Comparison of ENCODE assay signal across 8 mouse cellular contexts in genomic region chr4:123957492-123957808, GRCm38 (mm10). TPM values are rescaled to one million over a fixed set of nuclear protein-coding genes. Genes with fewer than 3 reads are reported as not detected.
A peak's percentile ranks its signal among the peaks of the same experiment; 100 is the strongest.
DNase-seq lines count a peak whose midpoint lies in the region; ATAC-seq lines count a peak whose summit lies in the region.
"Had no signal": no experiment of that assay in that cellular context is flagged by ENCODE, and none has a peak within 500 bp of the region (broad histone marks: within the 10 kb centered on the region; RNA-seq: fewer than 3 reads in every experiment).

No protein-coding gene starts in this region.

- no peaks in the 10 kb centered on the region for H3K9me3 ChIP-seq in limb, embryonic 12.5 days
- H3K9me3 ChIP-seq in limb, embryonic 10.5 days (replicated peaks) = no peaks in the 10 kb centered on the region
- H3K9me3 ChIP-seq in hindbrain, embryonic 10.5 days = no peaks in the 10 kb centered on the region
- H3K9me3 ChIP-seq in liver, embryonic 12.5 days (replicated peaks) = no peaks in the 10 kb centered on the region
- no peaks in the 10 kb centered on the region for H3K9me3 ChIP-seq in stomach, embryonic 14.5 days (ENCODE audit: control insufficient read depth, low read depth, low read length)
- H3K9me3 ChIP-seq: G1E had no signal

- H3K36me3 ChIP-seq in limb, embryonic 12.5 days = no peaks in the 10 kb centered on the region
- no peaks in the 10 kb centered on the region for H3K36me3 ChIP-seq in limb, embryonic 10.5 days
- H3K36me3 ChIP-seq in hindbrain, embryonic 10.5 days = no peaks in the 10 kb centered on the region
- H3K36me3 ChIP-seq in liver, embryonic 12.5 days = no peaks in the 10 kb centered on the region
- no peaks in the 10 kb centered on the region for H3K36me3 ChIP-seq in stomach, embryonic 14.5 days (ENCODE audit: control insufficient read depth, insufficient read depth, low read length)
- H3K36me3 ChIP-seq: G1E had no signal

- peaks cover 12% of the 10 kb centered on the region for H3K4me1 ChIP-seq in limb, embryonic 12.5 days (replicated peaks)
- H3K4me1 ChIP-seq in limb, embryonic 10.5 days = peaks cover 15% of the 10 kb centered on the region
- peaks cover 27% of the 10 kb centered on the region for H3K4me1 ChIP-seq in hindbrain, embryonic 10.5 days (replicated peaks)
- H3K4me1 ChIP-seq in liver, embryonic 12.5 days = no peaks in the 10 kb centered on the region
- H3K4me1 ChIP-seq in stomach, embryonic 14.5 days (ENCODE audit: control insufficient read depth, insufficient read depth, low read length) = 0 out of 2 replicates have a peak, but pooled peaks cover 12% of the 10 kb centered on the region

- no peak overlapping the region for H3K4me3 ChIP-seq in limb, embryonic 12.5 days (replicated peaks)
- H3K4me3 ChIP-seq in limb, embryonic 10.5 days = no peak overlapping the region
- peak overlapping the region; percentile 39; the same call in 1 of the 2 replicates for H3K4me3 ChIP-seq in hindbrain, embryonic 10.5 days
- no peak overlapping the region for H3K4me3 ChIP-seq in liver, embryonic 12.5 days
- H3K4me3 ChIP-seq in stomach, embryonic 14.5 days (ENCODE audit: low read depth, low read length) = 0 out of 2 replicates have a peak overlapping the region, but pooled peaks have one; percentile 2

- no peak overlapping the region for H3K9ac ChIP-seq in limb, embryonic 12.5 days (replicated peaks)
- no peak overlapping the region for H3K9ac ChIP-seq in liver, embryonic 12.5 days
- no peak overlapping the region for H3K9ac ChIP-seq in stomach, embryonic 14.5 days (replicated peaks; ENCODE audit: low read depth, low read length)

- H3K4me2 ChIP-seq in limb, embryonic 12.5 days = peak overlapping the region; percentile 46
- no peak overlapping the region for H3K4me2 ChIP-seq in liver, embryonic 12.5 days
- peak overlapping the region; percentile 37 for H3K4me2 ChIP-seq in stomach, embryonic 14.5 days (replicated peaks; ENCODE audit: low read depth, low read length)

- H3K27ac ChIP-seq in limb, embryonic 12.5 days = no peak overlapping the region
- no peak overlapping the region for H3K27ac ChIP-seq in limb, embryonic 10.5 days
- H3K27ac ChIP-seq in hindbrain, embryonic 10.5 days = no peak overlapping the region
- H3K27ac ChIP-seq in liver, embryonic 12.5 days = no peak overlapping the region
- H3K27ac ChIP-seq in stomach, embryonic 14.5 days (ENCODE audit: low read length) = no peak overlapping the region

- H3K27me3 ChIP-seq in limb, embryonic 12.5 days = peaks cover 37% of the 10 kb centered on the region
- peaks cover 50% of the 10 kb centered on the region for H3K27me3 ChIP-seq in limb, embryonic 10.5 days (ENCODE audit: low read depth, poor library complexity, severe bottlenecking)
- peaks cover 41% of the 10 kb centered on the region for H3K27me3 ChIP-seq in hindbrain, embryonic 10.5 days (ENCODE audit: insufficient read depth, poor library complexity, severe bottlenecking)
- peaks cover 32% of the 10 kb centered on the region for H3K27me3 ChIP-seq in liver, embryonic 12.5 days (replicated peaks)
- H3K27me3 ChIP-seq in stomach, embryonic 14.5 days (ENCODE audit: control insufficient read depth, insufficient read depth, low read length) = peaks cover 3% of the 10 kb centered on the region; the same call in 1 of the 2 replicates

- 61% methylated on average over 4 of the region's 4 CpGs for WGBS in limb, embryonic 12.5 days
- 58% methylated on average over 4 of the region's 4 CpGs for WGBS in limb, embryonic 10.5 days
- WGBS in hindbrain, embryonic 10.5 days = 53% methylated on average over 4 of the region's 4 CpGs
- WGBS in liver, embryonic 12.5 days (ENCODE audit: insufficient replicate concordance) = 50% methylated on average over 4 of the region's 4 CpGs
- 56% methylated on average over 4 of the region's 4 CpGs for WGBS in stomach, embryonic 14.5 days

- DNase-seq in limb, embryonic 10.5 days (ENCODE audit: low spot score) = no peak
- DNase-seq in hindbrain, embryonic 10.5 days (ENCODE audit: low spot score) = no peak
- no peak for DNase-seq in thymus, postnatal 14 days
- no peak for DNase-seq in frontal cortex, postnatal 36 days (ENCODE audit: low spot score in 2 of 2)

- ATAC-seq in limb, embryonic 12.5 days (ENCODE audit: insufficient number of reproducible peaks, insufficient read depth, low FRiP score, low TSS enrichment, low read depth) = no peak
- 0 out of 2 replicates have a peak, but pooled peaks have one; percentile 13 for ATAC-seq in liver, embryonic 12.5 days
- no peak for ATAC-seq in stomach, embryonic 14.5 days (ENCODE audit: insufficient number of reproducible peaks, insufficient read depth, low FRiP score, low read depth)

RNA-seq across cellular contexts. Expression of gene 4930535I16Rik, which starts 39.6 kb away (rescaled TPM):
- not detected in 2 replicates for polyA plus RNA-seq in limb, embryonic 12.5 days (2016; fragmentation: Nextera tagmentation; extraction: Ambion mirVana)
- polyA plus RNA-seq in limb, embryonic 10.5 days (2016; fragmentation: Nextera tagmentation; extraction: Ambion mirVana) = not detected in 2 replicates
- polyA plus RNA-seq in hindbrain, embryonic 10.5 days (2016; fragmentation: Nextera tagmentation; extraction: Ambion mirVana) = not detected in 2 replicates
- not detected in 2 replicates for polyA plus RNA-seq in liver, embryonic 12.5 days (2016; fragmentation: Nextera tagmentation; extraction: Ambion mirVana)
- not detected in 2 replicates for polyA plus RNA-seq in stomach, embryonic 14.5 days (2014; fragmentation: Nextera tagmentation; extraction: Ambion mirVana)
- polyA plus RNA-seq: G1E had no signal

RNA-seq across cellular contexts. Expression of gene Rragc, which starts 40.2 kb away (rescaled TPM):
- 55.1 and 58.6 TPM in 2 replicates for polyA plus RNA-seq in limb, embryonic 12.5 days (2016; fragmentation: Nextera tagmentation; extraction: Ambion mirVana)
- polyA plus RNA-seq in limb, embryonic 10.5 days (2016; fragmentation: Nextera tagmentation; extraction: Ambion mirVana) = 33.2 and 38.9 TPM in 2 replicates
- 40.6 and 47.1 TPM in 2 replicates for polyA plus RNA-seq in hindbrain, embryonic 10.5 days (2016; fragmentation: Nextera tagmentation; extraction: Ambion mirVana)
- polyA plus RNA-seq in liver, embryonic 12.5 days (2016; fragmentation: Nextera tagmentation; extraction: Ambion mirVana) = 38.4 and 38.8 TPM in 2 replicates
- polyA plus RNA-seq in stomach, embryonic 14.5 days (2014; fragmentation: Nextera tagmentation; extraction: Ambion mirVana) = 54.1 and 54.8 TPM in 2 replicates

RNA-seq across cellular contexts. Expression of gene Mycbp, which starts 52.8 kb away (rescaled TPM):
- polyA plus RNA-seq in limb, embryonic 12.5 days (2016; fragmentation: Nextera tagmentation; extraction: Ambion mirVana) = 64.0 and 65.2 TPM in 2 replicates
- polyA plus RNA-seq in limb, embryonic 10.5 days (2016; fragmentation: Nextera tagmentation; extraction: Ambion mirVana) = 66.8 and 76.1 TPM in 2 replicates
- 56.1 and 72.2 TPM in 2 replicates for polyA plus RNA-seq in hindbrain, embryonic 10.5 days (2016; fragmentation: Nextera tagmentation; extraction: Ambion mirVana)
- 79.5 and 79.7 TPM in 2 replicates for polyA plus RNA-seq in liver, embryonic 12.5 days (2016; fragmentation: Nextera tagmentation; extraction: Ambion mirVana)
- polyA plus RNA-seq in stomach, embryonic 14.5 days (2014; fragmentation: Nextera tagmentation; extraction: Ambion mirVana) = 81.9 and 82.3 TPM in 2 replicates

Comparison
In these comparisons a context has a peak if more than half of its experiments do, and no peak if none do; other contexts are left out.
1. H3K4me3 ChIP-seq: peak in hindbrain, embryonic 10.5 days (single experiment) and stomach, embryonic 14.5 days (single experiment); none in limb, embryonic 12.5 days (single experiment), limb, embryonic 10.5 days (single experiment) and liver, embryonic 12.5 days (single experiment).